Comparison of ENCODE assay signal across 8 mouse cellular contexts in the genomic region with DNA sequence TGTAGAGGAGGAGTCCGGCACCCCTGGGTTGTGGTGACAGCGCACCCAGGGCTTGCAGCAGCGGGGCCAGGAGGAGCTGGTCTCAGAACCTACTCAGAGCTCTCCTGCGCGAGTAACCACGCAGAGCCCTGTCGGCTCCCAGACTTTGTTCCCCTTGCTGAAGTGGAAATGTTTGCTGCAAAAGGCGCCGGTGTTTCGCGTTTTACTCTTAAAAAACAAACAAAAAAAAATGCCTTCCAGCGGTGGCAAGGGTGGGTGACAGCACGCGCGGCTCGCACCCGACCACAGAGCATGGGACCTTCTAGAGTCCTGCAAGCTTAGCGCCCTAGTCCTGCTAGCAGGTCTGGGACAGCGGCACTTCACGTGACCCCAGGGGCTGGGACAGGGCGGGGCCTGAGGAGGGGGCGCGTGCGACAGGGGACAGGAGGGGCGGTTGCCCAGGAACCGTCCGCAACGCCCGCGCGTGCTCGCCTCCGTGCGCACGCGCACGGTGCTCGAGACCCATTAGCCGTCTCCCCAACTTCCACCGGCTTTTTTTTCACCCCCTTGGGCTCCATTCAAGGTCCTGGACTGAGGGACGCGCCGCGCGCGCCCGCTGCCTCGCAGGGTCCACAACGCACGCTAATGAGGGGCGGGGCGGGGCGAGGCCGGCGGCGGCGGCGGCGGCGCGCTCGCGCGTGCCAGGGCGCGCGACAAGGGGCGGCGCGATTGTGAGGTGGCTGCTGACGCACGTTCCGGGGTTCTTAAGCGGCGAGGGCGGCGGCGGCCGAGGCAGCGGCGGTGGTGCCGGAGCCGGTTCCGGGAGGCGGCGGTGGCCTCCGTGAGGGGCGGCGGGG. TPM values are rescaled to one million over a fixed set of nuclear protein-coding genes. Genes with fewer than 3 reads are reported as not detected.
DNase-seq lines count a peak whose midpoint lies in the region; ATAC-seq lines count a peak whose summit lies in the region.

A gene (plus strand): TSS at position 691 of the 836 bp plus-strand sequence.

- peak within 1 kb of the TSS; percentile 88 for H3K4me3 ChIP-seq in embryonic facial prominence, embryonic 14.5 days (ENCODE audit: low read depth, low read length)
- H3K4me3 ChIP-seq in heart, embryonic 10.5 days = peak within 1 kb of the TSS; percentile 89
- H3K4me3 ChIP-seq in kidney, embryonic 15.5 days (replicated peaks) = peak within 1 kb of the TSS; percentile 84

- H3K36me3 ChIP-seq in embryonic facial prominence, embryonic 14.5 days (ENCODE audit: control insufficient read depth, insufficient read depth, low read length) = no peaks in the 10 kb centered on the region
- H3K36me3 ChIP-seq in heart, embryonic 10.5 days = no peaks in the 10 kb centered on the region
- H3K36me3 ChIP-seq in kidney, embryonic 15.5 days = no peaks in the 10 kb centered on the region

- no peaks in the 10 kb centered on the region for H3K9me3 ChIP-seq in embryonic facial prominence, embryonic 14.5 days (ENCODE audit: control insufficient read depth, low read length)
- no peaks in the 10 kb centered on the region for H3K9me3 ChIP-seq in heart, embryonic 10.5 days
- no peaks in the 10 kb centered on the region for H3K9me3 ChIP-seq in kidney, embryonic 15.5 days (replicated peaks)

- peak; percentile 92 for ATAC-seq in embryonic facial prominence, embryonic 14.5 days (ENCODE audit: low read depth)
- peak; percentile 97 for ATAC-seq in kidney, embryonic 15.5 days (replicated peaks; ENCODE audit: low FRiP score)
- ATAC-seq in monocyte, adult 5-6 weeks (replicated peaks; ENCODE audit: insufficient number of reproducible peaks, low FRiP score, low TSS enrichment, poor library complexity, severe bottlenecking) = peak; percentile 27

- DNase-seq in 3T3-L1 (ENCODE audit: low read depth, low spot score) (peak; percentile 88), liver (peak; percentile 89)
- DNase-seq in adrenal gland, postnatal 36 days = peak; percentile 97 to 98
- DNase-seq in embryonic facial prominence, embryonic 14.5 days (ENCODE audit: low spot score) = peak; percentile 94
- peak; percentile 95 for DNase-seq in heart, embryonic 10.5 days (ENCODE audit: low spot score)
- peak; percentile 82 to 90 for DNase-seq in spleen, postnatal 4 days (ENCODE audit: low spot score in 2 of 2)

- H3K27ac ChIP-seq in embryonic facial prominence, embryonic 14.5 days (replicated peaks; ENCODE audit: low read depth, low read length) = peak within 1 kb of the TSS; percentile 96
- peak within 1 kb of the TSS; percentile 97 for H3K27ac ChIP-seq in heart, embryonic 10.5 days
- peak within 1 kb of the TSS; percentile 94 for H3K27ac ChIP-seq in kidney, embryonic 15.5 days

- peak within 1 kb of the TSS; percentile 86 for H3K9ac ChIP-seq in embryonic facial prominence, embryonic 14.5 days (ENCODE audit: low read depth, low read length)
- peak within 1 kb of the TSS; percentile 84 for H3K9ac ChIP-seq in kidney, embryonic 15.5 days

- peaks cover 8% of the 10 kb centered on the region for H3K4me1 ChIP-seq in embryonic facial prominence, embryonic 14.5 days (ENCODE audit: control insufficient read depth, insufficient read depth, low read length)
- H3K4me1 ChIP-seq in heart, embryonic 10.5 days = 0 out of 2 replicates have a peak, but pooled peaks cover 4% of the 10 kb centered on the region
- H3K4me1 ChIP-seq in kidney, embryonic 15.5 days = peaks cover 11% of the 10 kb centered on the region

- WGBS in embryonic facial prominence, embryonic 14.5 days = under 1% methylated on average over 46 of the region's 89 CpGs
- WGBS in heart, embryonic 10.5 days = under 1% methylated on average over 89 of the region's 89 CpGs
- WGBS in kidney, embryonic 15.5 days = under 1% methylated on average over 71 of the region's 89 CpGs

- peaks cover 13% of the 10 kb centered on the region; the same call in 1 of the 2 replicates for H3K27me3 ChIP-seq in embryonic facial prominence, embryonic 14.5 days (replicated peaks; ENCODE audit: control insufficient read depth, insufficient read depth, low read length)
- H3K27me3 ChIP-seq in heart, embryonic 10.5 days (ENCODE audit: insufficient read depth, poor library complexity, severe bottlenecking) = no peaks in the 10 kb centered on the region
- H3K27me3 ChIP-seq in kidney, embryonic 15.5 days = peaks cover 43% of the 10 kb centered on the region

- H3K4me2 ChIP-seq in embryonic facial prominence, embryonic 14.5 days (ENCODE audit: low read depth, low read length) = peak within 1 kb of the TSS; percentile 95
- H3K4me2 ChIP-seq in kidney, embryonic 15.5 days = peak within 1 kb of the TSS; percentile 98

RNA-seq across cellular contexts. Expression of the gene that starts here (rescaled TPM):
- 10 to 100 TPM; 37.9 to 38.9 TPM for total RNA-seq in adrenal gland, postnatal 36 days (2021)
- polyA plus RNA-seq in embryonic facial prominence, embryonic 14.5 days (2014; fragmentation: Nextera tagmentation; extraction: Ambion mirVana) = 3.6 and 3.9 TPM in 2 replicates
- 3.8 and 6.0 TPM in 2 replicates for polyA plus RNA-seq in heart, embryonic 10.5 days (2016; fragmentation: Nextera tagmentation; extraction: Ambion mirVana)
- polyA plus RNA-seq in kidney, embryonic 15.5 days (2015; fragmentation: Nextera tagmentation; extraction: Ambion mirVana) = 1.4 and 1.6 TPM in 2 replicates
- total RNA-seq in monocyte, adult 5-6 weeks (2017) = 14.3 to 23.1 TPM (median 15.2 TPM) in 3 replicates

Comparison
In these comparisons a context has a peak if more than half of its experiments do, and no peak if none do; other contexts are left out.
1. Peak in every context shown above with its lines: DNase-seq, ATAC-seq, H3K4me3 ChIP-seq and H3K27ac ChIP-seq.
2. ATAC-seq: peak in every context shown above with its lines; median percentile 97 in kidney, embryonic 15.5 days; 92 in embryonic facial prominence, embryonic 14.5 days; 27 in monocyte, adult 5-6 weeks.